Mouse (Mus musculus) G1E (cell line): ENCODE measurements around the gene Agl.

Experiments
- CTCF ChIP-seq: IDR thresholded peaks from 2 replicates; pipeline ENCODE4 v1.5.1; 2012; ENCODE audit warnings: low read depth, low read length, inconsistent platforms, mixed read lengths
- GATA1 ChIP-seq: IDR thresholded peaks from 2 replicates; pipeline ENCODE4 v1.6.1; 2012; ENCODE audit warnings: borderline replicate concordance, low read length, inconsistent platforms, mixed read lengths

DNA sequence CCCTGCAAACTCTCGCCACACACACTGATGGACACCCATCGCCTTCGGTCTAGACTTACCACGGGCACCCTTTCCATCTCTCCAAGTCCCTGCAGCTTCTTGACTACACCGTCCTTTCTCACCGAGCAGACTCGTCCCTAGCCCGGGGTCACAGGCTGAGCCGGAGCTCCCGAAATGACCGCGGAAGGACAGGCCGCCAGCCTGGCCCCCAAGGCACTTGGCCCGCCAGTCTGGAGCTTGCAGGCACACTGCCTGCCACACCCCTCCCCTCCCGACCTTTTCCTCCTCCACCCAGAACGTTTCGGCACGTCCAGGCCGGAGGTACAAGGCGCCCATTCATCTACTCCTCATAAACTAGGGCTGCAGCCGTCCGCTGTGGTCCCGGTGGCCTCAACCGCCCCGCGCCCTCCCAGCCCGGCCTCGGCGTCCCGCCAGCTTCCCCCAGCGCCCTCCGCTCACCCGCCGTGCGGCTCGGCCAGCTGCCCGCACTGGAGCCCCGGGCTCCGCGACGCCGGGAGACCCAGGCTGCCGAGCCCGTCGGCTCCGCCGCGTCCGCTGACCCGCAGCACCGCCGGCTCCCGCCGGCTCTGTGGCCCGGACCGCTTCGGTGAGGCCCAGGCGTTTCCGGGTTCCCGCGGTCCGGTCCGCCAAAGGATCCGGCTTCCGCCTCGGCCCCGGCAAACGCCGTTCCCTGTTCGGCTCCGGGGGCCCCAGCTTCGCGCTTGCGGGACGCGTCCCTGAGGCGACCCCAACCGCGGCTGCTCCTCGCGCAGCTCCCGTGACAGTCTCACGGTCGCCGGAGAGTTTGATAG lies 96.1 kb downstream of the Agl start:
- TF ChIP-seq CTCF (no peak), GATA1 (no peak)
